Mouse (Mus musculus) midbrain, embryonic 16.5 days (tissue): ENCODE data around the gene N4bp1. TPM values are rescaled to one million over a fixed set of nuclear protein-coding genes. Genes with fewer than 3 reads are reported as not detected.
A peak's percentile ranks its signal among the peaks of the same experiment; 100 is the strongest.

Source experiments
- ATAC-seq: fragments of 200-750 bp; cut with Nextera tagmentation; 2 replicates; pipeline ENCODE4 v1.8.0; 2017; ENCODE audit warnings: moderate TSS enrichment
- H3K27ac ChIP-seq: fragments of 300-500 bp; sonication (generic); 2 replicates; pipeline ENCODE4 v1.5.1; 2014; ENCODE audit warnings: mild to moderate bottlenecking, low read length, mixed read lengths
- H3K27me3 ChIP-seq: fragments of 300-500 bp; sonication (generic); 2 replicates; pipeline ENCODE4 v1.6.1; 2014; ENCODE audit warnings: low read depth, low read length, mixed read lengths; ENCODE audit not compliant: control insufficient read depth, insufficient read depth
- H3K36me3 ChIP-seq: fragments of 300-500 bp; sonication (generic); 2 replicates; pipeline ENCODE4 v1.6.1; 2014; ENCODE audit warnings: mild to moderate bottlenecking, low read length, moderate library complexity, mixed read lengths; ENCODE audit not compliant: control insufficient read depth, insufficient read depth
- H3K4me1 ChIP-seq: fragments of 300-500 bp; sonication (generic); 2 replicates; pipeline ENCODE4 v1.6.1; 2014; ENCODE audit warnings: mild to moderate bottlenecking, low read length, mixed read lengths; ENCODE audit not compliant: control insufficient read depth, insufficient read depth
- H3K4me2 ChIP-seq: fragments of 300-500 bp; sonication (generic); 2 replicates; pipeline ENCODE4 v1.6.1; 2014; ENCODE audit warnings: mild to moderate bottlenecking, low read length, mixed read lengths
- H3K4me3 ChIP-seq: fragments of 300-500 bp; sonication (generic); 2 replicates; pipeline ENCODE4 v1.5.1; 2014; ENCODE audit warnings: low read depth, mild to moderate bottlenecking, low read length, moderate library complexity, mixed read lengths
- H3K9ac ChIP-seq: fragments of 300-500 bp; sonication (generic); 2 replicates; pipeline ENCODE4 v1.6.1; 2014; ENCODE audit warnings: low read depth, low read length, mixed read lengths
- H3K9me3 ChIP-seq: fragments of 300-500 bp; sonication (generic); replicated peaks from 2 replicates; pipeline ENCODE4 v1.6.1; 2014; ENCODE audit warnings: mild to moderate bottlenecking, low read length, mixed read lengths; ENCODE audit not compliant: control insufficient read depth, poor library complexity, severe bottlenecking
- WGBS: fragments of 180-500 bp; shearing (Covaris S2); extraction: QIAGEN DNeasy Blood & Tissue Kit; methylation state at CpG from one replicate; pipeline ENCODE4 v1.1.7; 2014; 5-methylcytosine and 5-hydroxymethylcytosine counted together
- polyA plus RNA-seq: library from polyadenylated mRNA; unstranded; fragments of >200 nt; fragmentation: Nextera tagmentation; extraction: Ambion mirVana; gene quantifications from 2 replicates; pipeline ENCODE4 v1.2.1, GENCODE M21; 2015

Gene N4bp1
- polyA plus RNA-seq, 1 experiment from 2014 or later = 9.2 TPM

- Histone ChIP-seq H3K4me3 (peak overlapping the region; percentile 95), H3K27me3 (no peaks in the 10 kb centered on the region; the same call in 1 of the 2 replicates), H3K9ac (peak overlapping the region; percentile 95), H3K36me3 (no peaks in the 10 kb centered on the region), H3K27ac (peak overlapping the region; percentile 94), H3K9me3 (no peaks in the 10 kb centered on the region), H3K4me2 (peak overlapping the region; percentile 96), H3K4me1 (peaks cover 23% of the 10 kb centered on the region)
- ATAC-seq = no peak
- WGBS = under 1% methylated on average over 16 of the region's 16 CpGs
Observed at GRCm38 (mm10) chr8:86884067-86884466, 991 bp downstream of the N4bp1 start.

GRCm38 (mm10) chr8:86882568-86883478, 2.2 kb downstream of the N4bp1 start:
- Histone ChIP-seq H3K4me1 (peaks cover 23% of the 10 kb centered on the region), H3K36me3 (no peaks in the 10 kb centered on the region), H3K4me2 (peak overlapping the region; percentile 96), H3K27me3 (no peaks in the 10 kb centered on the region; the same call in 1 of the 2 replicates), H3K27ac (no peak overlapping the region), H3K9me3 (no peaks in the 10 kb centered on the region), H3K9ac (peak overlapping the region; percentile 18; the same call in 1 of the 2 replicates), H3K4me3 (peak overlapping the region; percentile 95; the same call in 1 of the 2 replicates)
- WGBS = 77% methylated on average over 11 of the region's 11 CpGs
- no peak for ATAC-seq

DNA sequence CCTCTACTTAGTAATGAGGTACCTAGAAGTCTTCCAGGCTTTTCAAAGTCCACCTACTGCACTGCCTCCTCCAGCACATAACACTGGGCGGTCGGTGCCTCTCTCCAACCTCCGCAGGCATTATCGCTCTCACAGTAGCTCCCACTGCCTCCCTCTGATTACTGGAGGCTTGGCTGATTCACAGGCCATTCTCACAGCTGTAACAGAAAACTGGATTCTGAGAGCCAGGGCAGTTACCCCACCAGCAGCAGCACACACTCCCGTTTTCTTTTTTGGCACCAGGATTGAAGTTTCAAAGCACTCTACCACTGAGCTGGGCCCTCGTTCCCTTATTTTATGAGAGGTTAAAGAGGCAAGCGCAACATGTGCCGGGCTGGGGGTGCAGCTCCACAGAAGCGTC, 3.1 kb downstream of the N4bp1 start:
- WGBS = 91% methylated on average over 9 of the region's 9 CpGs

DNA sequence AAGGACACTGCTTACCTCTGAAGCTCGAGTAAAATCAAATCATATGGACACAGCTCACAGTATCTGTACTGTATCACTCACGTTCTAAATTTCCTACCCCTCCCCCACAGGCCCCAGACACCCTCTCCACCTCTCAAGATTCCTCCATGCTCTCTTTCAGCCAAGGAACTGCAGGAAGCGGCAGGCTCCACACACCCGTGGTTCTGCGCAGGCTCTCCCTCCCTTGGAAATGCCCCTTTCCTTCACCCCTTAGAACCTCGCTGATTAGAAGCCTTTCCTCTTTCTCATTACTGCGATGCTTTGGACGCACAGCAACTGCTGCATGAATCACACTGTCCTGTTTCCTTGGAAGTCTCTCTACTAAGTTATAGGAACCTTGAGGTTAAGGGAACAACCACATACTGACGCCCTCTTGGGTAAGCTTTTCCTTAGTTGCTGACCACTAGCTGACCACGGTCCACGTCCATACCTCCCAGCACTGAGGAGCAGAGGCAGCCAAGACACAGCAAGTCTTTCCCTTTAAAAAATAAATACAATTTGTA, 3.9 kb downstream of the N4bp1 start:
- Histone ChIP-seq H3K4me2 (no peak overlapping the region), H3K4me3 (no peak overlapping the region), H3K36me3 (no peaks in the 10 kb centered on the region), H3K27ac (no peak overlapping the region), H3K27me3 (no peaks in the 10 kb centered on the region), H3K9ac (no peak overlapping the region), H3K9me3 (no peaks in the 10 kb centered on the region), H3K4me1 (peaks cover 25% of the 10 kb centered on the region)
- no peak for ATAC-seq
- WGBS = 88% methylated on average over 11 of the region's 11 CpGs

More for the DNA sequence above, 3.1 kb downstream of the N4bp1 start:
- no peak overlapping the region for H3K4me3 ChIP-seq
- no peaks in the 10 kb centered on the region for H3K36me3 ChIP-seq
- H3K4me1 ChIP-seq = peaks cover 23% of the 10 kb centered on the region
- no peak for ATAC-seq
- no peak overlapping the region for H3K27ac ChIP-seq
- no peak overlapping the region for H3K9ac ChIP-seq
- H3K4me2 ChIP-seq = no peak overlapping the region
- no peaks in the 10 kb centered on the region for H3K27me3 ChIP-seq
- H3K9me3 ChIP-seq = no peaks in the 10 kb centered on the region

GRCm38 (mm10) chr8:86876831-86877230, 8.2 kb downstream of the N4bp1 start:
- 93% methylated on average over 2 of the region's 2 CpGs for WGBS
- Histone ChIP-seq H3K4me3 (no peak overlapping the region), H3K9me3 (no peaks in the 10 kb centered on the region), H3K27ac (no peak overlapping the region), H3K27me3 (no peaks in the 10 kb centered on the region), H3K9ac (no peak overlapping the region), H3K36me3 (no peaks in the 10 kb centered on the region), H3K4me2 (no peak overlapping the region), H3K4me1 (peaks cover 12% of the 10 kb centered on the region)
- ATAC-seq = no peak

GRCm38 (mm10) chr8:86874055-86874454, 11.0 kb downstream of the N4bp1 start:
- H3K36me3 ChIP-seq = no peaks in the 10 kb centered on the region
- H3K4me1 ChIP-seq = peaks cover 10% of the 10 kb centered on the region; the same call in 1 of the 2 replicates
- H3K27me3 ChIP-seq = no peaks in the 10 kb centered on the region
- no peak for ATAC-seq
- H3K9ac ChIP-seq = no peak overlapping the region
- no peak overlapping the region for H3K4me3 ChIP-seq
- H3K9me3 ChIP-seq = no peaks in the 10 kb centered on the region
- WGBS = 91% methylated on average over 2 of the region's 2 CpGs
- H3K4me2 ChIP-seq = no peak overlapping the region
- H3K27ac ChIP-seq = no peak overlapping the region

DNA sequence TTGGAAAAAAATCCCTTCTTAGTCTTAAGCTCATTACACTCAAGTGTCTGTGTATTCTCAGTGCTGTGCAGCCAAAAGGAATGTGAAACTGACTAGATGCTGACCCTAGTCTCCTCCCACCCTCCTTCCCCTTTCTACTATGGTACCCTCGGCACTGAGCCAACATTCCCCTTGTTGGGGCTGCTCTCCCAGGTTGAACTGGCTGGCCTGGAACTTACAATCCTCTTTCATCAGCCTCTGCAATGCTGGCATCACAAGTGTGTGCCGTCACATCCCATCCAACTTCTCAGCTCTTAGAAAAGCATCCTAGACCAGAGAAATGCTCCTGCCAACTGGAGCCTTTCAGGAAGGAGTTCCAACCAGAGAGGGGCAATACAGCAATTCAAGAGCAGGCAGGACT, 11.9 kb downstream of the N4bp1 start:
- H3K27me3 ChIP-seq = no peaks in the 10 kb centered on the region
- H3K4me1 ChIP-seq = peaks cover 10% of the 10 kb centered on the region; the same call in 1 of the 2 replicates
- H3K9ac ChIP-seq = no peak overlapping the region
- H3K27ac ChIP-seq = no peak overlapping the region
- H3K9me3 ChIP-seq = no peaks in the 10 kb centered on the region
- no peak overlapping the region for H3K4me3 ChIP-seq
- no peak overlapping the region for H3K4me2 ChIP-seq
- WGBS = 55% methylated on average over 2 of the region's 2 CpGs
- no peaks in the 10 kb centered on the region for H3K36me3 ChIP-seq
- ATAC-seq = peak; percentile 36; the same call in 1 of the 2 replicates

- WGBS = 93% methylated on average over 11 of the region's 11 CpGs
- Histone ChIP-seq H3K9ac (no peak overlapping the region), H3K27me3 (no peaks in the 10 kb centered on the region), H3K36me3 (no peaks in the 10 kb centered on the region), H3K4me2 (no peak overlapping the region), H3K4me1 (peaks cover 10% of the 10 kb centered on the region; the same call in 1 of the 2 replicates), H3K4me3 (no peak overlapping the region), H3K27ac (no peak overlapping the region), H3K9me3 (no peaks in the 10 kb centered on the region)
- no peak for ATAC-seq
Observed at GRCm38 (mm10) chr8:86872097-86872815, 12.8 kb downstream of the N4bp1 start.
